Mouse (Mus musculus) left cerebral cortex, adult 8-10 months (tissue): ENCODE measurements around the gene Gm6763. TPM values are rescaled to one million over a fixed set of nuclear protein-coding genes. Genes with fewer than 3 reads are reported as not detected.
"Not testable (repeated sequence)": the region's sequence is repeated elsewhere in the genome, so short reads cannot be mapped to it uniquely, and the experiment has no call there.

Source experiments
- DNase-seq, 2 experiments: peaks; one replicate each; pipeline ENCODE4 v3.0.0; 2022; ENCODE audit warnings: low spot score in 2 of 2
- total RNA-seq, 4 experiments: library from RNA; stranded (reverse); gene quantifications; 2 replicates each; pipeline ENCODE4 v1.2.4; 2022

The Gm6763 gene
- total RNA-seq: not detected

- DNase-seq: not testable (repeated sequence)
Measured at GRCm38 (mm10) chr10:104151197-104151596, at the start of gene Gm6763. Gm6763 (plus strand) TSS chr10:104151497.

- DNase-seq: no peak
Measured at GRCm38 (mm10) chr10:104110044-104110443, 41.3 kb upstream of the Gm6763 start.

GRCm38 (mm10) chr10:104118312-104118711 lies 33.0 kb upstream of the Gm6763 start:
- DNase-seq: no peak

- DNase-seq: not testable (repeated sequence)
Measured at GRCm38 (mm10) chr10:104142687-104143086, 8.6 kb upstream of the Gm6763 start, which contains the start of gene Gm21293. Gm21293 (plus strand) TSS chr10:104142987.

GRCm38 (mm10) chr10:104159706-104160105 lies 8.4 kb downstream of the Gm6763 start, which contains the start of gene Gm8764:
Gm8764 (plus strand) TSS chr10:104160006.
- DNase-seq: not testable (repeated sequence)

GRCm38 (mm10) chr10:104168215-104168614 lies 16.9 kb downstream of the Gm6763 start, which contains the start of gene Gm21304:
Gm21304 (plus strand) TSS chr10:104168515.
- not testable (repeated sequence) for DNase-seq

- not testable (repeated sequence) for DNase-seq
Measured at GRCm38 (mm10) chr10:104176724-104177123, 25.4 kb downstream of the Gm6763 start, which contains the start of gene Gm21312. Gm21312 (plus strand) TSS chr10:104177024.

- DNase-seq: not testable (repeated sequence)
Measured at GRCm38 (mm10) chr10:104185233-104185632, 33.9 kb downstream of the Gm6763 start, which contains the start of gene Gm20765. Gm20765 (plus strand) TSS chr10:104185533.

- not testable (repeated sequence) for DNase-seq
Measured at GRCm38 (mm10) chr10:104193742-104194141, 42.4 kb downstream of the Gm6763 start, which contains the start of gene Gm4340. Gm4340 (plus strand) TSS chr10:104194042.

Other genes with a start within 250 kb of the Gm6763 start
- gene Gm21293, start 8.5 kb upstream of the Gm6763 start, total RNA-seq: not detected
- not detected for gene Gm8764, start 8.5 kb downstream of the Gm6763 start, total RNA-seq
- not detected for gene Gm21304, start 17.0 kb downstream of the Gm6763 start, total RNA-seq
- gene Gm21312, start 25.5 kb downstream of the Gm6763 start, total RNA-seq: not detected
- not detected for gene Gm20765, start 34.0 kb downstream of the Gm6763 start, total RNA-seq
- not detected for gene Gm4340, start 42.5 kb downstream of the Gm6763 start, total RNA-seq